ENCODE assay signal across 32 mouse cellular contexts in the genomic region with DNA sequence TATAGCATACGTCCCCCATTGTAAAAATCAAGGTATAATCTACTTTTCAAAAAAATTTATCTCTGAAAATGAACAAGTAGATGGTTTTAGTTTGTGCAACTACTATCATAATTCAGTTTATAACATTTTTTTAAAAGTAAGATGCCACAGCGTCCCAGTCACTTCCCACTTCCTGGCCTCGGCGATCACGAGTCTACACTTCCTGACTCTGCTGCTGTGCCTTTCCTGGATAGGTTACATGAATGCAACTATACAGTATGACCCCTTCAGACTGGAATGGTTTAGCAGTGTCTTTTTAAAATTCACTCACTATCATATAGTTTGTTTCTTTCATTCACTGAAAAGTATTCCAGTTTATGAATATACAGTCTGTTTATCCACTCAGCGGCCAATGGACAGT. TPM values are rescaled to one million over a fixed set of nuclear protein-coding genes. Genes with fewer than 3 reads are reported as not detected.
DNase-seq lines count a peak whose midpoint lies in the region; ATAC-seq and TF ChIP-seq lines count a peak whose summit lies in the region.
"Had no signal": no experiment of that assay in that cellular context is flagged by ENCODE, and none has a peak within 500 bp of the region (broad histone marks: within the 10 kb centered on the region; RNA-seq: fewer than 3 reads in every experiment).

No protein-coding gene starts in this region.

- ATAC-seq in granulocyte monocyte progenitor cell, adult 5-6 weeks (replicated peaks; ENCODE audit: poor library complexity, severe bottlenecking) = peak; percentile 70
- ATAC-seq in hindbrain, postnatal 0 days = no peak
- no peak for ATAC-seq in stomach, postnatal 0 days (ENCODE audit: low FRiP score, low TSS enrichment)
- ATAC-seq: activated CD4-positive, CD25-positive, alpha-beta regulatory T cell, adult 4 months; CD4-positive, CD25-positive, alpha-beta regulatory T cell, adult 4 months; forebrain, embryonic 14.5 days; forebrain, embryonic 16.5 days; Patski had no signal

- peak; percentile 23 for DNase-seq in 416B (ENCODE audit: low read depth)
- DNase-seq in layer of hippocampus, adult 2 months (ENCODE audit: low spot score in 2 of 2) = no peak
- DNase-seq in hindbrain, postnatal 0 days (ENCODE audit: low spot score) = no peak
- no peak for DNase-seq in stomach, postnatal 0 days (ENCODE audit: low spot score)
- no peak for DNase-seq in kidney, postnatal 4 days
- DNase-seq: adrenal gland, adult 8-10 months; adrenal gland, postnatal 14 days; adrenal gland, postnatal 36 days; B cell, adult 2 months; cerebellum, adult 11 months; cerebellum, adult 18-20 months; cerebellum, adult 8-10 months; cerebellum, postnatal 10 days; cerebellum, postnatal 25 days; embryo, embryonic 11 days had no signal

- H3K36me3 ChIP-seq in macrophage (ENCODE audit: inconsistent target) = peaks cover 30% of the 10 kb centered on the region
- peaks cover 6% of the 10 kb centered on the region; the same call in 1 of the 2 replicates for H3K36me3 ChIP-seq in hindbrain, postnatal 0 days (ENCODE audit: insufficient read depth, low read length)
- peaks cover 7% of the 10 kb centered on the region; the same call in 1 of the 2 replicates for H3K36me3 ChIP-seq in stomach, postnatal 0 days (ENCODE audit: control insufficient read depth, insufficient read depth, low read length)

- no peak for TF ChIP-seq POLR2A in bone marrow macrophage, adult 2 months (IDR thresholded peaks at IDR 0.05; ENCODE audit: borderline replicate concordance, low read depth, low read length)

- H3K79me2 ChIP-seq in macrophage (ENCODE audit: inconsistent target) = peaks cover 4% of the 10 kb centered on the region; the same call in 1 of the 2 replicates

- no peak for TF ChIP-seq EP300 in stomach, postnatal 0 days (optimal IDR thresholded peaks at IDR 0.05)

- no peaks in the 10 kb centered on the region for H3K9me3 ChIP-seq in hindbrain, postnatal 0 days (ENCODE audit: low read length)
- H3K9me3 ChIP-seq in stomach, postnatal 0 days (ENCODE audit: control insufficient read depth, low read length) = no peaks in the 10 kb centered on the region
- H3K9me3 ChIP-seq: embryonic facial prominence, embryonic 13.5 days; embryonic facial prominence, embryonic 15.5 days; forebrain, embryonic 10.5 days; forebrain, embryonic 12.5 days; G1E had no signal

- no peaks in the 10 kb centered on the region for H3K27me3 ChIP-seq in hindbrain, postnatal 0 days (ENCODE audit: insufficient read depth, low read length)
- H3K27me3 ChIP-seq in stomach, postnatal 0 days (ENCODE audit: control insufficient read depth, insufficient read depth, low read length) = no peaks in the 10 kb centered on the region
- H3K27me3 ChIP-seq: CH12.LX; embryonic facial prominence, embryonic 13.5 days; embryonic facial prominence, embryonic 15.5 days; forebrain, embryonic 12.5 days; Patski had no signal

- 37% methylated on average over 6 of the region's 6 CpGs for WGBS in macrophage (ENCODE audit: missing documents)
- WGBS in hindbrain, postnatal 0 days = 88% methylated on average over 6 of the region's 6 CpGs
- whole genome bisulfite sequencing in stomach, postnatal 0 days = 83% methylated on average over 6 of the region's 6 CpGs

- H3K4me1 ChIP-seq in bone marrow macrophage, adult 2 months (ENCODE audit: control insufficient read depth, insufficient read depth, low read length) = peaks cover 6% of the 10 kb centered on the region
- no peaks in the 10 kb centered on the region for H3K4me1 ChIP-seq in hindbrain, postnatal 0 days (ENCODE audit: insufficient read depth, low read length)
- H3K4me1 ChIP-seq in stomach, postnatal 0 days (replicated peaks; ENCODE audit: control insufficient read depth, insufficient read depth) = no peaks in the 10 kb centered on the region
- H3K4me1 ChIP-seq: embryonic facial prominence, embryonic 13.5 days; embryonic facial prominence, embryonic 15.5 days; forebrain, embryonic 10.5 days; forebrain, embryonic 12.5 days had no signal

- H3K9ac ChIP-seq in hindbrain, postnatal 0 days (replicated peaks; ENCODE audit: low read length) = no peak overlapping the region
- no peak overlapping the region for H3K9ac ChIP-seq in stomach, postnatal 0 days (ENCODE audit: low read length)
- H3K9ac ChIP-seq: embryonic facial prominence, embryonic 13.5 days; embryonic facial prominence, embryonic 15.5 days; forebrain, embryonic 12.5 days had no signal

- H3K4me3 ChIP-seq in bone marrow macrophage, adult 2 months (ENCODE audit: insufficient read depth, low read length) = no peak overlapping the region
- H3K4me3 ChIP-seq in macrophage (ENCODE audit: inconsistent target) = no peak overlapping the region
- H3K4me3 ChIP-seq in layer of hippocampus, adult 2 months = no peak overlapping the region
- H3K4me3 ChIP-seq in hindbrain, postnatal 0 days (ENCODE audit: low read length) = no peak overlapping the region
- no peak overlapping the region for H3K4me3 ChIP-seq in stomach, postnatal 0 days (ENCODE audit: low read depth, low read length)
- H3K4me3 ChIP-seq: embryonic facial prominence, embryonic 13.5 days; embryonic facial prominence, embryonic 15.5 days; erythroblast, embryonic 14.5 days; forebrain, embryonic 10.5 days; forebrain, embryonic 12.5 days had no signal

- no peak overlapping the region for H3K4me2 ChIP-seq in hindbrain, postnatal 0 days (ENCODE audit: low read depth, low read length)
- H3K4me2 ChIP-seq in stomach, postnatal 0 days (replicated peaks; ENCODE audit: low read depth) = no peak overlapping the region
- H3K4me2 ChIP-seq: embryonic facial prominence, embryonic 13.5 days; embryonic facial prominence, embryonic 15.5 days; forebrain, embryonic 12.5 days had no signal

- peak overlapping the region; percentile 7; the same call in 1 of the 2 replicates for H3K27ac ChIP-seq in bone marrow macrophage, adult 2 months (ENCODE audit: insufficient read depth, low read depth, low read length)
- peak overlapping the region; percentile 49 for H3K27ac ChIP-seq in macrophage
- H3K27ac ChIP-seq in layer of hippocampus, adult 2 months = no peak overlapping the region
- H3K27ac ChIP-seq in hindbrain, postnatal 0 days = no peak overlapping the region
- no peak overlapping the region for H3K27ac ChIP-seq in stomach, postnatal 0 days (replicated peaks)
- H3K27ac ChIP-seq: embryonic facial prominence, embryonic 13.5 days; embryonic facial prominence, embryonic 15.5 days; forebrain, embryonic 10.5 days; forebrain, embryonic 12.5 days had no signal

- TF ChIP-seq CTCF in bone marrow macrophage, adult 2 months (IDR thresholded peaks at IDR 0.05; ENCODE audit: low read depth, low read length) = no peak
- no peak for TF ChIP-seq CTCF in layer of hippocampus, adult 2 months (conservative IDR thresholded peaks at IDR 0.05)
- TF ChIP-seq CTCF in hindbrain, postnatal 0 days (IDR thresholded peaks at IDR 0.05; ENCODE audit: low read depth) = no peak
- TF ChIP-seq CTCF in stomach, postnatal 0 days (IDR thresholded peaks at IDR 0.05; ENCODE audit: low read depth) = no peak

RNA-seq across cellular contexts. Expression of a gene that starts 14.9 kb away (rescaled TPM):
- polyA plus RNA-seq in bone marrow macrophage, adult 2 months (2012; ENCODE audit: insufficient read depth, insufficient read length, missing spikeins) = 3.4 and 4.4 TPM in 2 replicates
- 4.9 and 6.8 TPM in 2 replicates for total RNA-seq in granulocyte monocyte progenitor cell, adult 5-6 weeks (2014; fragmentation: Nextera tagmentation)
- total RNA-seq in granulocyte monocyte progenitor cell, adult 5-6 weeks (2017) = 5.0 and 7.3 TPM in 2 replicates
- total RNA-seq in macrophage (2018; cell fraction: chromatin; rRNA removed) = 10 to 100 TPM in 15 of 26 experiments, 1 to 10 TPM in 11; 2.0 to 22.1 (median 14.3) TPM
- 1 to 10 TPM; 3.9 to 8.9 (median 5.8) TPM for total RNA-seq in macrophage (2018; cell fraction: cytosol; rRNA removed)
- total RNA-seq in macrophage (2018; cell fraction: nucleus; rRNA removed) = 10 to 100 TPM in 16 of 26 experiments, 1 to 10 TPM in 10; 5.0 to 20.2 (median 11.0) TPM
- polyA plus RNA-seq in macrophage (2018) = 3.6 to 6.2 TPM (median 4.9 TPM) in 3 replicates
- total RNA-seq in layer of hippocampus, adult 2 months (2021) = 10 to 100 TPM; 49.5 to 49.7 TPM
- 32.6 and 33.5 TPM in 2 replicates for total RNA-seq in hindbrain, postnatal 0 days (2014; rRNA removed)
- polyA plus RNA-seq in hindbrain, postnatal 0 days (2015; fragmentation: Nextera tagmentation; extraction: Ambion mirVana) = 14.6 and 14.7 TPM in 2 replicates
- polyA plus RNA-seq in stomach, postnatal 0 days (2015; fragmentation: Nextera tagmentation; extraction: Ambion mirVana) = 1.9 and 2.2 TPM in 2 replicates
- polyA plus RNA-seq: erythroblast, embryonic 14.5 days had no signal

RNA-seq across cellular contexts. Expression of a gene that starts 21.9 kb away (rescaled TPM):
- not detected in 2 replicates for polyA plus RNA-seq in bone marrow macrophage, adult 2 months (2012; ENCODE audit: insufficient read depth, insufficient read length, missing spikeins)
- not detected in 2 replicates for total RNA-seq in granulocyte monocyte progenitor cell, adult 5-6 weeks (2014; fragmentation: Nextera tagmentation)
- total RNA-seq in granulocyte monocyte progenitor cell, adult 5-6 weeks (2017) = not detected in 2 replicates
- not detected for total RNA-seq in macrophage (2018; cell fraction: chromatin; rRNA removed)
- not detected for total RNA-seq in macrophage (2018; cell fraction: cytosol; rRNA removed)
- total RNA-seq in macrophage (2018; cell fraction: nucleus; rRNA removed) = not detected
- polyA plus RNA-seq in macrophage (2018) = not detected in 3 replicates
- not detected for total RNA-seq in layer of hippocampus, adult 2 months (2021)
- not detected in 2 replicates for total RNA-seq in hindbrain, postnatal 0 days (2014; rRNA removed)
- 0.48 and 0.63 TPM in 2 replicates for polyA plus RNA-seq in hindbrain, postnatal 0 days (2015; fragmentation: Nextera tagmentation; extraction: Ambion mirVana)
- 0.68 and 1.7 TPM in 2 replicates for polyA plus RNA-seq in stomach, postnatal 0 days (2015; fragmentation: Nextera tagmentation; extraction: Ambion mirVana)
- total RNA-seq: adrenal gland, adult 18-20 months; adrenal gland, adult 8-10 months; adrenal gland, postnatal 14 days; adrenal gland, postnatal 36 days; G1E had no signal
- polyA plus RNA-seq: activated CD4-positive, CD25-positive, alpha-beta regulatory T cell, adult 4 months; CD4-positive, CD25-positive, alpha-beta regulatory T cell, adult 4 months; embryonic facial prominence, embryonic 11.5 days; erythroblast, embryonic 14.5 days; forebrain, embryonic 10.5 days; forebrain, embryonic 12.5 days; forebrain, embryonic 14.5 days; forebrain, embryonic 16.5 days; G1E; Patski had no signal

RNA-seq across cellular contexts. Expression of a gene that starts 52.6 kb away (rescaled TPM):
- polyA plus RNA-seq in bone marrow macrophage, adult 2 months (2012; ENCODE audit: insufficient read depth, insufficient read length, missing spikeins) = 85.2 and 95.7 TPM in 2 replicates
- total RNA-seq in granulocyte monocyte progenitor cell, adult 5-6 weeks (2014; fragmentation: Nextera tagmentation) = 26.9 and 32.2 TPM in 2 replicates
- 14.0 and 18.4 TPM in 2 replicates for total RNA-seq in granulocyte monocyte progenitor cell, adult 5-6 weeks (2017)
- total RNA-seq in macrophage (2018; cell fraction: chromatin; rRNA removed) = 1,000 to 10,000 TPM in 1 of 26 experiments, 100 to 1,000 TPM in 25; 272 to 1,028 (median 411) TPM
- total RNA-seq in macrophage (2018; cell fraction: cytosol; rRNA removed) = 100 to 1,000 TPM; 113 to 207 (median 161) TPM
- 100 to 1,000 TPM; 245 to 755 (median 378) TPM for total RNA-seq in macrophage (2018; cell fraction: nucleus; rRNA removed)
- 66.7 to 127 TPM (median 117 TPM) in 3 replicates for polyA plus RNA-seq in macrophage (2018)
- total RNA-seq in layer of hippocampus, adult 2 months (2021) = 1 to 10 TPM; 4.8 to 4.9 TPM
- total RNA-seq in hindbrain, postnatal 0 days (2014; rRNA removed) = 0.97 and 4.6 TPM in 2 replicates
- 5.3 and 6.2 TPM in 2 replicates for polyA plus RNA-seq in hindbrain, postnatal 0 days (2015; fragmentation: Nextera tagmentation; extraction: Ambion mirVana)
- 28.3 and 29.5 TPM in 2 replicates for polyA plus RNA-seq in stomach, postnatal 0 days (2015; fragmentation: Nextera tagmentation; extraction: Ambion mirVana)

Comparison
In these comparisons a context has a peak if more than half of its experiments do, and no peak if none do; other contexts are left out.
1. H3K27ac ChIP-seq: peak in bone marrow macrophage, adult 2 months (single experiment) and macrophage (single experiment); none in layer of hippocampus, adult 2 months (single experiment), hindbrain, postnatal 0 days (single experiment) and stomach, postnatal 0 days (single experiment).